In the genomic region with DNA sequence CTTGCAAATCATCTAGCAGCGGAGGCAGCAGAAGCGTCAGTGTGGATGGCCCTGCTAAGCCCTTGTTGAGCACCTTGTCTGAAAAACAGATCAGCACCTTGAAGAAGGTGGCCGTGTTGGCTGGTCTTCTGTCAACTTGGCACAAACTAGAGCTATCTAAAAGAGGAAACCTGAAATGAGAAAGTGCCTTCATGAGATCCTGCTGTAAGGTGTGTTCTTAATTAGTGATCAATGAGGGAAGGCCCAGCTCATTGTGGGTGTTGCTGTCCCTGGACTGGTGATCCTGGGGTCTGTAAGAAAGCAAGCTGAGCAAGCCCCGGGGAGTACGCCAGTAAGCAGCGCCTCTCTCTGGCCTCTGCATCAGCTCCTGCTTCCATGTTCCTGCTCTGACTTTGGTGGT, we compare ENCODE assay signal across 12 mouse cellular contexts.
"Had no signal": no experiment of that assay in that cellular context is flagged by ENCODE, and none has a peak within 500 bp of the region (broad histone marks: within the 10 kb centered on the region; RNA-seq: fewer than 3 reads in every experiment).

No protein-coding gene starts in this region.

- DNase-seq: retina, postnatal 1 day; right cerebral cortex, adult 18-20 months; right cerebral cortex, postnatal 14 days; right cerebral cortex, postnatal 25 days; right cerebral cortex, postnatal 4 days; spleen, adult 18-20 months; thymus, adult 18-20 months; thymus, adult 2 months; thymus, postnatal 14 days; thymus, postnatal 25 days; thymus, postnatal 36 days; thymus, postnatal 4 days had no signal
